Mouse (Mus musculus): ENCODE results near the gene Caskin1.

- TF ChIP-seq POLR2A (IDR thresholded peaks at IDR 0.05; ENCODE audit: borderline replicate concordance, control insufficient read depth, low read depth, low read length) = no peak
- no peak for TF ChIP-seq CTCF (IDR thresholded peaks at IDR 0.05; ENCODE audit: control insufficient read depth, insufficient read depth, low read length)
These were observed 19.5 kb downstream of the Caskin1 start for GRCm38 (mm10) chr17:24507806-24508460.
